Mouse (Mus musculus): ENCODE results near the gene Utrn.
A peak's percentile ranks its signal among the peaks of the same experiment; 100 is the strongest.
"Not testable (repeated sequence)": the region's sequence is repeated elsewhere in the genome, so short reads cannot be mapped to it uniquely, and the experiment has no call there.

The Utrn gene

GRCm38 (mm10) chr10:12671608-12672007 lies 197.6 kb downstream of the Utrn start:
- DNase-seq = no peak

GRCm38 (mm10) chr10:12662035-12662434 lies 207.1 kb downstream of the Utrn start:
- DNase-seq = no peak

DNA sequence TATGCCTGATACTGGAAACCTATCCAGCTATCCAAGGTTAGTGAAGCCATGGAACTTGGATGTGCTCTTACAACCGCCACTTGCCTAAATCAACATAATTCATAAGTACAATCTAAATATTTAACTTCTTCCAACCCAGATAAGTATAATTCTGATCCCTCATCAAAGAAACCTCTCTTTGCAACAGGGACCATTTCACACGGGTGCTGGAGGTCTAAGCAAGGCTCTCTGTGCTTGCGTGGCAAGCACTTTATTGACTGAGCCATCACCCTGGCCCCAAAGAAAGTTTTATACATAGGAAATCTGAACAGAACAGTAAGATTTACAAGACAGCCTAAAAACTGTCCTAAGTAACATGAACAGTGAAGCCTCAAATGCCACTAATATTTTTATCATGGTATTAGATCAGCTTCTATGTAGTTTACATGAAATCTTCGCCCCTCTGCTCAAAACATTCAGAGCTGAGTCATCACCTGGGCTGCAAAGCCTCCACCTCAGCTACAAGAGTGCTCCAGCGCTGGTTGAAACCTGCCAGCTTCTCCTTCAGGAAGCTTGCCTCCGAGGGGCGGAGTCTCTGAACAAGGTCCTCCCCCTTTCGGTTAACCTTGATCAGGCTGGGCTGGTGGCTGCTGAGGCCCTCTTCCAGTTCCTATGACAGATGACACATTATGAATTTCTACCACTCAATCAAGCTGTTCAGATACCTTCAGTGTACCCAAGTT lies 211.0 kb downstream of the Utrn start:
- DNase-seq = no peak

- DNase-seq = no peak
These were observed 216.2 kb downstream of the Utrn start for GRCm38 (mm10) chr10:12652988-12653387.

DNA sequence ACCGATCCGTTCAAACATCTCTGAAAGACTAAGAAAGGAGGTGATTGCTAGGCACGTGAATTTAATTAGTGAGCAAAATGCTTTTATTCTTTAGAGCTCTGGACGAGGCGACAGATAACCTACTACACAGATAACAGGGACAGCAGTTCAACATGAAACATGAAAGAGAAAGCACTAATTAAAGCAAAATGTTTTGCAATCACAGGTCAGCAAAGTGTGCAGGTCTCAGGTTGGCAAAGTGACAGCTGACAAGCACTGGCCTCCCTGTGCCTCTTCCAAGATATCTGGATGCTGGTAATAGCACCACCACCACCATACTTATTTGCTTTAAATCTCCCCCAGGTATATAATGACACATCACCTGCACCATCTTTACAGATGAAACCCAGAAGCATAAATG lies 223.0 kb downstream of the Utrn start:
- no peak for DNase-seq

DNA sequence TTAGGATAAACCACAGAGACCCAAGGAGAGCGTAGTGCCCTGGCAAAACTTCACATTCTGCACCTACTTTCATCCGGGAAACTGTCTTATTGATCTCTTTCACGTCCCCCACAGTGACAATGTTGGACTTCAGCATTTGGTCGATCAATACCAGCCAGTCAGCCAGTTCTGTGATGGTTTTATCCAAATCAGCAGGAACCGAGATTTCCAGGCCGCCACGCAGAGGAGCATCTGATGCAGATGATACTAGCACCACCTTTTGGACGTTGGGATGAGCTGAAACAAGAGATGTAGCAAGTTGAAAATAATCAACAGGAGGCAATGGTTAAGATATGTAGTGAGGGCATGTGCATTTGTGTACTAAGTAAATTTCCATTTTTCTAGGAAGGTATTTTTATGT lies 225.8 kb downstream of the Utrn start:
- no peak for DNase-seq

DNA sequence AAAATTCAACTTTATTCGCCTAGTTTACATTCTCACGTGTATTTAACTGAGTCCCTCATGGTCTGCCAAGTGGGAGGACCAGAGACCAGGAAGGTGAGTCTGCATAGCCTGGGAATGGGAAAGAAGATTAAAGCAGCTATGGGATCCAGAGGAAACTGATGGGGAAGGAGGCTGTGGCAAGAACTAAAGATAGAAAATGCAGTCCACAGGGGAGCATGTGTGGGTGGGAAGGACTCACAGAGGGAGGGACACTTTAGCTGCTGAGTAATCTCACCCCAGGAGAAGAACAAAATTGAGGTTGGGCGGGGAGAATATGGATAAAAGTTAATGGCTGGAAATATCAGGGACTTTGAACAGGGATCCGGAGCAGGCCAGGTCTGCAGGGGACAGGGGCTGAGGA lies 229.5 kb downstream of the Utrn start:
- no peak for DNase-seq

- DNase-seq = peak; percentile 74
These were observed 235.2 kb downstream of the Utrn start for GRCm38 (mm10) chr10:12633965-12634364.

DNA sequence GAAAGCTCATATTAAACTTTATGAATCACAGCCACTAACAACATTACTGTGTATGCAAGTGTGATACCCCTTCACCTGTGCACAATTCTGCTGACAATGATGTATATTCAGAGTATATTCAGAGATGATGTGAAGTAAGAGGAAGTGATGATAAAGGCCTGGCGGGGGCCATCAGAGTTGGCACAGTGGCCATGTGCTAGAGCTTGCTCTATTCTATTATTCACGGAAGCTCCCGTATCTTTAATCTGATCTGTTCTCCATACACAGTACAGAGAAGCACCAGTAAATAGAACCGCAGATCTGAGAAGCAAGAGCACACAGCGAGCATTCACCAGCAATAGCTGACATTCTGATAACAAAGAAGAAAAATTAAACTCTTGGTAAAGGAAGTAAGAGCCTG lies 238.2 kb downstream of the Utrn start:
- DNase-seq = no peak

DNA sequence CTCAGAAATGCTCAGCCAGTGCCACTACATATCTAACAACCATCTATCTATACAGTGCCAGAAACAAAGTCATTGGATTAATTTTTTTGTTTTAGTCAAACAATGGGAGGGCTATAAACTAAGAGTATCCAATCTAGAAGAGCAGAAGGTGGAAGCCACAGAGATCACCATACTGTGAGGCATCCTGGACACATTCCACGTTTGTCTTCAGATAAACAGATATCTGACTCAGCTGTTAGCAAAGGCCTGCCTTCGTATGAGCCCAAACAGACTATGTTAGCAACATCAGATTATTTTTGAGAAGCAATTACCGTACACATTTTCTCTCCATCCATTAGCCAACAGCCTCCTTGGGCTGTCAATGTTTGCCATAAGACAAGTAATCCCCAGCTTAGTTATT lies 250.8 kb downstream of the Utrn start:
- DNase-seq = no peak

DNA sequence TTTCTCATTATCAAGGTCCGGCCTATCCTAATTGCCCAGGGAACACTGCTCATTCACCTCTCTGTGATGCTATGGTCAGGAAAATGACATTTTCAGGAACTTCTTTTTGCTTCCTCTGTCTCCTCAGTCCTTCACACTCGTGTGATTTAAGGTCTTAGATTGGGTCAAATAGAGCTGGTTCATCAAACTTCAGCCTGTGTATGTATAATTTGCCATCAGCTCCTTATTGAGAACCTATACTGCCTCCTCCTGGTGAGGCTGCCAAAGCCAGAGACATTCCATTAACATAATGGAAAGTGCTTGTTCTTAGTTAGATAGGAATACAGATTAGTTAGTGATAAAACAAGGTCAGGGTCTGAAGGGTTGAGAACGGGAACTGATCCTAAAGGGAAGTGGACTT lies 253.4 kb downstream of the Utrn start:
- no peak for DNase-seq

GRCm38 (mm10) chr10:12614465-12615199 lies 254.5 kb downstream of the Utrn start:
- no peak for DNase-seq

DNA sequence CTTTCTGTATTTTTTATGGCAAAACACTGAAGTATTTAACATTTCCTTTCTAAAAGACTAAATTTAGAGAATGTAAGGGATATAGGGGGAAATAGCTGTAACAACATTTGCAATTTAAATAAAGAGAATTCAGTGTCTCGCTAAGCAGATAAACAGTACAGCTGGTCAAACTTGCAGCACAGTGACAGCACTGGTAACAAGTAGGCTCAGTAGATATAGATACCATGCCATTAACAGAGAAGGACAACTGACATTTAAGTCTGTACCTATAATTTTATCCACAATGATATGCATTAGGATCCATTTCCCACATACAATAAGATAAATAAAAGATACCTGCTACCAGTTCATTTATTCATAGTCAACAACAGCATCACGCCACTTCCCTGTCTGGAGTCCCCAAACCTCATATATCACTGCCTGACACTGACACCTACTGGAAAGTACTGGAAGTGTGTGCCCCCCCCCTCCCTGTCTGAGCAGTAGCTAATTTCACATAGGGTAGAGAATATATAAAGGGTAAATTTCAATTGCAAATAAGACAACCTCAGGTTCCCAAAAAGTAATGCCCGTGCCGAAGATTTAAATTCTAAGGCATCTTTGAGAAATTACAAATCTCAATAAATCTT lies 256.8 kb downstream of the Utrn start:
- no peak for DNase-seq

GRCm38 (mm10) chr10:12609896-12610295 lies 259.3 kb downstream of the Utrn start:
- no peak for DNase-seq

DNA sequence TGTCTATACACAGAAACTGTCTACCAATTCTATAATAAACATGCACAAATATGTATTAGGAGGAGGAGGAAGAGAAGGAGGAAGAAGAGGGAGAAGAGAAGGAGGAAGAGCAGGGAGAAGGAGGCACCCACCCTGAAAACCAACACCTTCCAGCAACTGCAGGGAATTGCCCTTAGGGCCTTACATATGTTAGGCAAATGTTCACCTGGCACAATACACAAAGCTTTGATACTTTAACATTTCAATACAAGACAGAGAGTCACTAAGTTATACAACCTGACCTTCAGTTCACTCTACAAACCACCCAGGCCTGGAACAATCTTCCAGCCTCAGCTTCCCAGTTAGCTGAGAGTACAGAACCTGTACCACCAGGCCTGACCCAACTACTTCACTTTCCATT lies 260.5 kb downstream of the Utrn start:
- no peak for DNase-seq

DNA sequence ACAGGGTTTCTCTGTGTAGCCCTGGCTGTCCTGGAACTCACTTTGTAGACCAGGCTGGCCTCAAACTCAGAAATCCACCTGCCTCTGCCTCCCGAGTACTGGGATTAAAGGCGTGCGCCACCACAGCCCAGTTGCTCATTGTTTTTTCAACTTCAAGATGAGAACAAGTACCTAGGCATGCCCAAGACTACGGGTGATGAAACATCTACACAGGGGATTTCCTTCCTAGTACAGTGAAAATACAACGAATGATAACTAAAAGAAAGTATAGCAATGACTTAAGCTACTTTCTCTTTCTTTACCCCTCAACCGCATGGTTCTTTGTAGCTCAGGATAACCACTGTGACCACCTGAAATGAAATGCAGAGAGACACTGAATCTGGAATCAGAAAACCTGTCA lies 262.0 kb downstream of the Utrn start:
- DNase-seq = not testable (repeated sequence)

- no peak for DNase-seq
These were observed 273.8 kb downstream of the Utrn start for GRCm38 (mm10) chr10:12595379-12595778.

GRCm38 (mm10) chr10:12594958-12595357 lies 274.2 kb downstream of the Utrn start:
- DNase-seq = no peak

DNA sequence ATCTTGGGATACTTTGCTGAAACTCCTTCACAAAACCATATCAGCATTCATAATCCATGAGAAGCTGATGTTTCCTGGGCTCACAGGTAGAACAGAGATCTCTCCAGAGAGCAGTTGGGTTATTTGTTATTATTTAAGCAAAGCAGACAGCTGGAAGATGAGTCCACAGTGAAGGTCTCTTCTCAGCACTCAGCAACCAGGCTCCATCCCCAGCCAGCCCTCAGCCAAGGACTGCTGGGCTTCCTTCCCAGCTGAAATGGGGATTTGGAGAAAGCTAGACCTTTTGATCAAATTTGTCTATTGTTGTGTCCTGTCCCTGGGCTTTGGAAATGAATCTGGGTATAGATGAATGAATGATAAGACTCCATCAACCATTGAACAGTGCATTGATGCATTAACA lies 276.1 kb downstream of the Utrn start:
- no peak for DNase-seq

DNA sequence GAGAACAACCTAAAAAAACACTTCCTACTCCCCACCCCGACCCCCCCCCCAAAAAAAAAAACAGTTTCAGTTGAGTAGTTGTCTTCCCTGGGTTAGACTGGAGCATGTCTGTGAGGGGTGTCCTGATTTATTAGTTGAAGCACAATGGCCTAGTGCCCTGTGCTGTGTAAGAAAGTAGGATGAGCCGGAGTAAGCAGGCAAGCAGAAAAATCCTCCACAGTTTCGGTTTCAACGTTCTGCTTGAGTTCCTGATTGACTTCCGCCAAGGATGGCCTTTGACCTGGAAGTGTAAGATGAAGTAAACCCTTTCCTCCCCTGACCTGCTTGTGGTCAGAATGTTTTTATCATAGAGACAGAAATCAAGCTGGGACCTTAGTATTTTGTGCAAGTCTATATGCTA lies 277.2 kb downstream of the Utrn start:
- peak; percentile 49 for DNase-seq

- DNase-seq = no peak
These were observed 281.1 kb downstream of the Utrn start for GRCm38 (mm10) chr10:12588051-12588450.

GRCm38 (mm10) chr10:12587318-12587717 lies 281.8 kb downstream of the Utrn start:
- DNase-seq = no peak

DNA sequence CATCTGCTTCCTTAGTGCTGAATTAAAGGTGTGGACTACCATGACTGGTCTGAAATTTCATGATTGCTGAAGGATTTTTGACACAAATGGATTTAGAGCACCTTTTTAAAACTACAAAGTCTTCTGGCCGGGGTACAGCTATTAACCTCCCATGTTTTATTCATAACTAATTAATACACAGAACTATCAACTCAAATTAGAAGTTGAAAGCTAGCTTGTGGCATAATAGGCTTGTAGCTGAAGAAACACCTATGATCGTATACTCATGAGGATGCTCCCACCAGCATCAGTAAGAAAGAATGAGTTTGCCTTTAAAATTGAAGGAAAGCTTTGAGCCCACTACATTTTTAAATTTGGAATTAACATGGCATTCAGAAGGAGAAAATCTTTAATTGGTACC lies 282.3 kb downstream of the Utrn start:
- DNase-seq = no peak

DNA sequence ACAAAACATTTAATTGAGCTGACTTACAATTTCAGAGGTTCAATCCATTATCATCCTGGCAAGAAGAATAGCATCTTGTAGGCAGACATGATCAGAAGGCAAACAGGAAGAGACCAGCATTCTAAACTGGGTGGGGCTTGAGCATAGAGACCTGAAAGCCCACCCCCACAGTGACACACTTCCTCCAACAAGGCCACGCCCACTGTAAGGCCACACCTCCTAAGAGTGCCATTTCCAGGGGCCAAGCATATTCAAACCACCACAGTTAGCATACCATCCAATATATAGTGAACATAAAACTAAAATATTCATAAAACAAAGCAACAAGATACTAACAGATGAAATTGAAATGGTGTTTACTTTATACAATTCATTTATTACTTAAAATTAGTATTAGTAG lies 283.0 kb downstream of the Utrn start:
- DNase-seq = no peak
